Mouse (Mus musculus): ENCODE results near the gene Lgr4.

DNA sequence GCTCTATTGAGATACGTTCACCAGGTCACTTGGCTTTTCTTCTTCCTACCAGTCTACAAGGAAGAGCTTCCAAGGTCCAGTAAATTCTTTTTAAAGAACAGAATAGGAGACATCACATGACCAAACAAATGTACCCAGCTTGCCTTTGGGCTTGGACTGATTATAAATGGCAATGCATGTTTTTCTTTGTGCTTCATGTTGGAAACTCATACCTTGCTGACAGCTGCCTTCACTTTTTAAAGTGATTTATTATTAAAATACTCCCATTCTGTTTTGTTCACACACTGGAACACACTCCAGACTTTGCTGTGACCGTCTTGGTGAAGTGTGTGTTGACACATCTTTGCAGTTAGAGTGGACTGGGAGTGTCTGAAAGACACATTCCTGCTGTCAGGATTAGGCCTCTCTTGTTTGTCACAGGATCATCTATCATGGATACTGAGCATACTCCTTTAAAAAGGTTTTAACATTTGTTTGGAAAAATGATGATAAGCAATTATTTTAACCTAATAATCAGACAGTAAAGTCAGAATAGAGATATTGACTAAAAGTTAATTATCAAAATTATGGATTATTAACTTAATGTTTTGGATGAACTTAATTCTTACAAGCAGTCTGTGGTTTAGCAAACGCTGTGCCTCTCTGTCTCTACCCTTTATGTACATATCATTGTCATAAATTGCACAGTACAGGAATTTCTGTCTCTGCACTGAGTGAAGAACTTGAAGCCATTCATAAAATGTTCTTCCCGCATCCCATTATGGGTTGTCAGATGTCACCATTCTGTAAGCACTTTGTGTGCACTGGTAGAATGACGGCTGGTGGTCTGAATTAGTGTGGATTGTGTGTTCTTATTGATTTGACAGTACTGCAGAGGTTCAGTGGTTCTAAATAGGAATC lies 125.7 kb downstream of the Lgr4 start:
- TF ChIP-seq CTCF (conservative IDR thresholded peaks at IDR 0.05; ENCODE audit: low read length) (no peak), NANOG (IDR thresholded peaks at IDR 0.05; ENCODE audit: borderline replicate concordance, low read length) (no peak), POU5F1 (IDR thresholded peaks at IDR 0.05; ENCODE audit: borderline replicate concordance, low read length) (no peak)
